23 mouse cellular contexts compared by ENCODE assay signal in genomic region chr10:17431068-17431467, GRCm38 (mm10).
"Had no signal": no experiment of that assay in that cellular context is flagged by ENCODE, and none has a peak within 500 bp of the region (broad histone marks: within the 10 kb centered on the region; RNA-seq: fewer than 3 reads in every experiment).

No protein-coding gene starts in this region.

- H3K27ac ChIP-seq: liver, embryonic 15.5 days; lung, embryonic 15.5 days; macrophage; midbrain, embryonic 13.5 days; neural tube, embryonic 13.5 days; neural tube, embryonic 15.5 days had no signal

- H3K4me2 ChIP-seq: liver, embryonic 15.5 days; lung, embryonic 15.5 days; midbrain, embryonic 11.5 days; midbrain, embryonic 13.5 days; neural tube, embryonic 13.5 days; neural tube, embryonic 15.5 days had no signal

- H3K4me3 ChIP-seq: liver, embryonic 15.5 days; lung, embryonic 15.5 days; megakaryocyte, embryonic 14.5 days; midbrain, embryonic 13.5 days; myocyte; neural tube, embryonic 13.5 days; neural tube, embryonic 15.5 days had no signal

- ATAC-seq: liver, postnatal 0 days; lung, postnatal 0 days; midbrain, embryonic 13.5 days; midbrain, embryonic 16.5 days had no signal

- H3K27me3 ChIP-seq: liver, embryonic 15.5 days; lung, embryonic 15.5 days; megakaryocyte, embryonic 14.5 days; midbrain, embryonic 13.5 days; neural tube, embryonic 13.5 days; neural tube, embryonic 15.5 days had no signal

- H3K9me3 ChIP-seq: liver, embryonic 15.5 days; lung, embryonic 15.5 days; midbrain, embryonic 13.5 days; neural tube, embryonic 13.5 days; neural tube, embryonic 15.5 days had no signal

- H3K36me3 ChIP-seq: liver, embryonic 15.5 days; lung, embryonic 15.5 days; midbrain, embryonic 13.5 days; neural tube, embryonic 13.5 days; neural tube, embryonic 15.5 days had no signal

- H3K9ac ChIP-seq: liver, embryonic 15.5 days; liver, postnatal 0 days; lung, embryonic 15.5 days; midbrain, embryonic 13.5 days; neural tube, embryonic 13.5 days; neural tube, embryonic 15.5 days had no signal

- DNase-seq: liver, postnatal 0 days; lung, adult 2 months; lung, postnatal 14 days; lung, postnatal 36 days; retina, postnatal 1 day; right cerebral cortex, adult 18-20 months; right cerebral cortex, postnatal 25 days; right cerebral cortex, postnatal 4 days; spleen, adult 18-20 months; thymus, adult 18-20 months; thymus, postnatal 14 days; thymus, postnatal 36 days had no signal

- H3K4me1 ChIP-seq: liver, embryonic 15.5 days; midbrain, embryonic 13.5 days; neural tube, embryonic 13.5 days; neural tube, embryonic 15.5 days had no signal
